Mouse (Mus musculus): ENCODE measurements around the gene Chmp3. TPM values are rescaled to one million over a fixed set of nuclear protein-coding genes. Genes with fewer than 3 reads are reported as not detected.
A peak's percentile ranks its signal among the peaks of the same experiment; 100 is the strongest.

Gene Chmp3
- polyA plus RNA-seq, 1 experiment from 2014 or later = 63.2 TPM

GRCm38 (mm10) chr6:71530176-71530575 is 13.4 kb upstream of the Chmp3 start:
- Histone ChIP-seq H3K4me1 (replicated peaks) (no peaks in the 10 kb centered on the region), H3K36me3 (no peaks in the 10 kb centered on the region), H3K27me3 (replicated peaks) (no peaks in the 10 kb centered on the region), H3K9ac (no peak overlapping the region), H3K27ac (ENCODE audit: poor library complexity, severe bottlenecking) (no peak overlapping the region), H3K4me3 (no peak overlapping the region), H3K4me2 (no peak overlapping the region), H3K9me3 (replicated peaks) (no peaks in the 10 kb centered on the region)
- WGBS = 84% methylated on average over 8 of the region's 8 CpGs
- no peak for ATAC-seq (ENCODE audit: insufficient number of reproducible peaks, low FRiP score)

GRCm38 (mm10) chr6:71537286-71537685 is 6.3 kb upstream of the Chmp3 start:
- Histone ChIP-seq H3K4me3 (no peak overlapping the region), H3K9me3 (replicated peaks) (no peaks in the 10 kb centered on the region), H3K36me3 (no peaks in the 10 kb centered on the region), H3K27me3 (replicated peaks) (no peaks in the 10 kb centered on the region), H3K27ac (ENCODE audit: poor library complexity, severe bottlenecking) (no peak overlapping the region), H3K4me2 (no peak overlapping the region), H3K4me1 (replicated peaks) (peaks cover 3% of the 10 kb centered on the region; the same call in 1 of the 2 replicates), H3K9ac (no peak overlapping the region)
- ATAC-seq (ENCODE audit: insufficient number of reproducible peaks, low FRiP score) = no peak

GRCm38 (mm10) chr6:71555507-71555951 is 11.9 kb downstream of the Chmp3 start:
- ATAC-seq (ENCODE audit: insufficient number of reproducible peaks, low FRiP score) = no peak
- no peaks in the 10 kb centered on the region for H3K9me3 ChIP-seq (replicated peaks)
- H3K4me1 ChIP-seq (replicated peaks) = peaks cover 7% of the 10 kb centered on the region
- peak overlapping the region; percentile 33; the same call in 1 of the 2 replicates for H3K27ac ChIP-seq (ENCODE audit: poor library complexity, severe bottlenecking)
- no peak overlapping the region for H3K4me2 ChIP-seq
- WGBS = 54% methylated on average over 2 of the region's 2 CpGs
- H3K27me3 ChIP-seq (replicated peaks) = no peaks in the 10 kb centered on the region
- H3K4me3 ChIP-seq = no peak overlapping the region
- H3K9ac ChIP-seq = no peak overlapping the region
- H3K36me3 ChIP-seq = peaks cover 14% of the 10 kb centered on the region

- Histone ChIP-seq H3K27ac (ENCODE audit: poor library complexity, severe bottlenecking) (no peak overlapping the region), H3K4me1 (replicated peaks) (peaks cover 7% of the 10 kb centered on the region), H3K9ac (no peak overlapping the region), H3K36me3 (peaks cover 24% of the 10 kb centered on the region), H3K9me3 (replicated peaks) (no peaks in the 10 kb centered on the region), H3K4me2 (no peak overlapping the region), H3K4me3 (no peak overlapping the region), H3K27me3 (replicated peaks) (no peaks in the 10 kb centered on the region)
- no peak for ATAC-seq (ENCODE audit: insufficient number of reproducible peaks, low FRiP score)
- WGBS = 93% methylated on average over 2 of the region's 2 CpGs
Measured at GRCm38 (mm10) chr6:71556826-71557225, 13.2 kb downstream of the Chmp3 start.

- WGBS = 78% methylated on average over 3 of the region's 3 CpGs
- no peak for ATAC-seq (ENCODE audit: insufficient number of reproducible peaks, low FRiP score)
- Histone ChIP-seq H3K4me2 (no peak overlapping the region), H3K4me3 (no peak overlapping the region), H3K9me3 (replicated peaks) (no peaks in the 10 kb centered on the region), H3K9ac (no peak overlapping the region), H3K36me3 (peaks cover 41% of the 10 kb centered on the region), H3K27ac (ENCODE audit: poor library complexity, severe bottlenecking) (no peak overlapping the region), H3K27me3 (replicated peaks) (no peaks in the 10 kb centered on the region), H3K4me1 (replicated peaks) (peaks cover 5% of the 10 kb centered on the region; the same call in 1 of the 2 replicates)
Measured at GRCm38 (mm10) chr6:71568616-71569015, 25.0 kb downstream of the Chmp3 start.

- H3K4me3 ChIP-seq = no peak overlapping the region
- peaks cover 5% of the 10 kb centered on the region; the same call in 1 of the 2 replicates for H3K4me1 ChIP-seq (replicated peaks)
- no peak overlapping the region for H3K27ac ChIP-seq (ENCODE audit: poor library complexity, severe bottlenecking)
- H3K36me3 ChIP-seq = peaks cover 45% of the 10 kb centered on the region
- 74% methylated on average over 2 of the region's 2 CpGs for WGBS
- ATAC-seq (ENCODE audit: insufficient number of reproducible peaks, low FRiP score) = no peak
- H3K9ac ChIP-seq = no peak overlapping the region
- H3K4me2 ChIP-seq = no peak overlapping the region
- no peaks in the 10 kb centered on the region for H3K27me3 ChIP-seq (replicated peaks)
- no peaks in the 10 kb centered on the region for H3K9me3 ChIP-seq (replicated peaks)
Measured at GRCm38 (mm10) chr6:71569025-71569424, 25.4 kb downstream of the Chmp3 start.

- Histone ChIP-seq H3K27me3 (replicated peaks) (no peaks in the 10 kb centered on the region), H3K27ac (ENCODE audit: poor library complexity, severe bottlenecking) (no peak overlapping the region), H3K9ac (no peak overlapping the region), H3K9me3 (replicated peaks) (no peaks in the 10 kb centered on the region), H3K4me2 (no peak overlapping the region), H3K36me3 (peaks cover 61% of the 10 kb centered on the region), H3K4me1 (replicated peaks) (no peaks in the 10 kb centered on the region), H3K4me3 (no peak overlapping the region)
- WGBS = 95% methylated on average over 1 of the region's 1 CpGs
- ATAC-seq (ENCODE audit: insufficient number of reproducible peaks, low FRiP score) = no peak
Measured at GRCm38 (mm10) chr6:71575359-71575758, 31.8 kb downstream of the Chmp3 start.

- no peaks in the 10 kb centered on the region for H3K27me3 ChIP-seq (replicated peaks)
- no peak overlapping the region for H3K9ac ChIP-seq
- no peak overlapping the region for H3K4me2 ChIP-seq
- H3K4me1 ChIP-seq (replicated peaks) = no peaks in the 10 kb centered on the region
- ATAC-seq (ENCODE audit: insufficient number of reproducible peaks, low FRiP score) = no peak
- no peak overlapping the region for H3K4me3 ChIP-seq
- H3K9me3 ChIP-seq (replicated peaks) = no peaks in the 10 kb centered on the region
- WGBS = 95% methylated on average over 11 of the region's 11 CpGs
- H3K36me3 ChIP-seq = peaks cover 60% of the 10 kb centered on the region
- H3K27ac ChIP-seq (ENCODE audit: poor library complexity, severe bottlenecking) = no peak overlapping the region
Measured at GRCm38 (mm10) chr6:71579478-71579877, 35.9 kb downstream of the Chmp3 start.

GRCm38 (mm10) chr6:71583198-71583597 is 39.6 kb downstream of the Chmp3 start:
- WGBS = 82% methylated on average over 4 of the region's 4 CpGs
- H3K4me3 ChIP-seq = no peak overlapping the region
- no peaks in the 10 kb centered on the region for H3K4me1 ChIP-seq (replicated peaks)
- no peaks in the 10 kb centered on the region for H3K9me3 ChIP-seq (replicated peaks)
- peaks cover 62% of the 10 kb centered on the region for H3K36me3 ChIP-seq
- H3K9ac ChIP-seq = no peak overlapping the region
- H3K27me3 ChIP-seq (replicated peaks) = no peaks in the 10 kb centered on the region
- no peak overlapping the region for H3K4me2 ChIP-seq
- H3K27ac ChIP-seq (ENCODE audit: poor library complexity, severe bottlenecking) = no peak overlapping the region
- ATAC-seq (ENCODE audit: insufficient number of reproducible peaks, low FRiP score) = no peak

- no peaks in the 10 kb centered on the region for H3K9me3 ChIP-seq (replicated peaks)
- H3K4me1 ChIP-seq (replicated peaks) = peaks cover 12% of the 10 kb centered on the region
- H3K36me3 ChIP-seq = peaks cover 75% of the 10 kb centered on the region
- no peaks in the 10 kb centered on the region for H3K27me3 ChIP-seq (replicated peaks)
- ATAC-seq (ENCODE audit: insufficient number of reproducible peaks, low FRiP score) = no peak
- 100% methylated on average over 1 of the region's 1 CpGs for WGBS
- peak overlapping the region; percentile 80 for H3K27ac ChIP-seq (ENCODE audit: poor library complexity, severe bottlenecking)
- H3K4me2 ChIP-seq = no peak overlapping the region
- H3K4me3 ChIP-seq = no peak overlapping the region
- no peak overlapping the region for H3K9ac ChIP-seq
Measured at GRCm38 (mm10) chr6:71589401-71589800, 45.8 kb downstream of the Chmp3 start.

GRCm38 (mm10) chr6:71590154-71590553 is 46.6 kb downstream of the Chmp3 start:
- Histone ChIP-seq H3K27ac (ENCODE audit: poor library complexity, severe bottlenecking) (peak overlapping the region; percentile 80), H3K4me1 (replicated peaks) (peaks cover 12% of the 10 kb centered on the region), H3K36me3 (peaks cover 77% of the 10 kb centered on the region), H3K9ac (no peak overlapping the region), H3K4me3 (no peak overlapping the region), H3K4me2 (no peak overlapping the region), H3K27me3 (replicated peaks) (no peaks in the 10 kb centered on the region), H3K9me3 (replicated peaks) (no peaks in the 10 kb centered on the region)
- 42% methylated on average over 4 of the region's 4 CpGs for WGBS
- ATAC-seq (ENCODE audit: insufficient number of reproducible peaks, low FRiP score) = no peak

GRCm38 (mm10) chr6:71607756-71608155 is 64.2 kb downstream of the Chmp3 start:
- WGBS = 95% methylated on average over 3 of the region's 3 CpGs

More at GRCm38 (mm10) chr6:71607756-71608155, 64.2 kb downstream of the Chmp3 start:
- no peak overlapping the region for H3K27ac ChIP-seq (ENCODE audit: poor library complexity, severe bottlenecking)
- H3K9ac ChIP-seq = no peak overlapping the region
- no peak for ATAC-seq (ENCODE audit: insufficient number of reproducible peaks, low FRiP score)
- H3K36me3 ChIP-seq = peaks cover 66% of the 10 kb centered on the region
- H3K4me3 ChIP-seq = no peak overlapping the region
- H3K4me2 ChIP-seq = no peak overlapping the region
- no peaks in the 10 kb centered on the region for H3K4me1 ChIP-seq (replicated peaks)
- no peaks in the 10 kb centered on the region for H3K9me3 ChIP-seq (replicated peaks)
- no peaks in the 10 kb centered on the region for H3K27me3 ChIP-seq (replicated peaks)

Data from heart, embryonic 12.5 days (tissue).